Mouse (Mus musculus) thymus, adult 2 months (tissue): Measurements from ENCODE around the gene Baiap2.

Experiments used
- CTCF ChIP-seq: fragments of 200-500 bp; IDR thresholded peaks from 2 replicates; pipeline ENCODE4 v1.5.1; 2012; ENCODE audit warnings: mild to moderate bottlenecking, control low read depth, low read length, moderate library complexity, borderline replicate concordance; ENCODE audit not compliant: control insufficient read depth, poor library complexity, insufficient read depth; ENCODE audit errors: extremely low read depth
- POLR2A ChIP-seq: fragments of 200-500 bp; IDR thresholded peaks from 2 replicates; pipeline ENCODE4 v1.6.1; 2012; ENCODE audit warnings: mild to moderate bottlenecking, low read length, control low read depth, moderate library complexity; ENCODE audit not compliant: control insufficient read depth, poor library complexity, insufficient read depth; ENCODE audit errors: extremely low read depth

- no peak for TF ChIP-seq POLR2A
- no peak for TF ChIP-seq CTCF
Measured at GRCm38 (mm10) chr11:119945343-119945742, 2.8 kb downstream of the Baiap2 start.
